Mouse (Mus musculus) thymus, adult 2 months (tissue): ENCODE results near the gene Rps27l.

ENCODE experiments used
- CTCF ChIP-seq: fragments of 200-500 bp; IDR thresholded peaks from 2 replicates; pipeline ENCODE4 v1.5.1; 2012; ENCODE audit warnings: mild to moderate bottlenecking, control low read depth, low read length, moderate library complexity, borderline replicate concordance; ENCODE audit not compliant: control insufficient read depth, poor library complexity, insufficient read depth; ENCODE audit errors: extremely low read depth
- POLR2A ChIP-seq: fragments of 200-500 bp; IDR thresholded peaks from 2 replicates; pipeline ENCODE4 v1.6.1; 2012; ENCODE audit warnings: mild to moderate bottlenecking, low read length, control low read depth, moderate library complexity; ENCODE audit not compliant: control insufficient read depth, poor library complexity, insufficient read depth; ENCODE audit errors: extremely low read depth

DNA sequence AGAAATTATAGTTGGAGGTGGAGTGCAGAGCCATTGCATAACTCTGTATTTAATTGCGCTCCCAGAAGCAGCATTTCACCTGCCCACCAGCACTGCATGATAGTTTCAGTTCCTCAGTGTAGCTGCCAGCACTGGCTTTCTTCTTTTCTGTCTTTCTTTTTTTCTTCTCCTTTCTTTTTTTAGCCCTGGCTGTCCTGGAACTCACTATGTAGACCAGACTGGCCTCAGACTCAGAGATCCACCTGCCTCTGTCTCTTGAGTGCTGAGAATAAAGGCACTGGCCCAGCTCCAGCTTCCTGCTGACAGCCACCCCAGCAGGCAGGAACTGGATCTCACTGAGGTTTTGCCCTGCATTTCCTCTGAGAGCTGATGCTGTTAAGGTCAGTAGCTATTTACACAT, 32.1 kb downstream of the Rps27l start:
- no peak for TF ChIP-seq CTCF
- TF ChIP-seq POLR2A: no peak
